Mouse (Mus musculus) stomach, embryonic 16.5 days (tissue): ENCODE measurements around the gene Vmn1r184. TPM values are rescaled to one million over a fixed set of nuclear protein-coding genes. Genes with fewer than 3 reads are reported as not detected.
"Not testable (repeated sequence)": the region's sequence is repeated elsewhere in the genome, so short reads cannot be mapped to it uniquely, and the experiment has no call there.

Experiments used
- ATAC-seq: fragments of 200-750 bp; cut with Nextera tagmentation; 2 replicates; pipeline ENCODE4 v1.8.0; 2017; ENCODE audit warnings: moderate number of reproducible peaks, moderate TSS enrichment; ENCODE audit not compliant: insufficient read depth, low FRiP score
- H3K27ac ChIP-seq: fragments of 300-500 bp; sonication (generic); 2 replicates; pipeline ENCODE4 v1.5.1; 2014; ENCODE audit warnings: low read length
- H3K27me3 ChIP-seq: fragments of 300-500 bp; sonication (generic); 2 replicates; pipeline ENCODE4 v1.6.1; 2014; ENCODE audit warnings: low read length, control low read depth, mixed read lengths; ENCODE audit not compliant: control insufficient read depth, insufficient read depth
- H3K36me3 ChIP-seq: fragments of 300-500 bp; sonication (generic); 2 replicates; pipeline ENCODE4 v1.6.1; 2014; ENCODE audit warnings: low read length; ENCODE audit not compliant: control insufficient read depth, insufficient read depth
- H3K4me1 ChIP-seq: fragments of 300-500 bp; sonication (generic); 2 replicates; pipeline ENCODE4 v1.6.1; 2014; ENCODE audit warnings: low read length, control low read depth, mixed read lengths; ENCODE audit not compliant: control insufficient read depth, insufficient read depth
- H3K4me2 ChIP-seq: fragments of 300-500 bp; sonication (generic); 2 replicates; pipeline ENCODE4 v1.6.1; 2014; ENCODE audit warnings: low read depth, low read length, mixed read lengths
- H3K4me3 ChIP-seq: fragments of 300-500 bp; sonication (generic); replicated peaks from 2 replicates; pipeline ENCODE4 v1.5.1; 2014; ENCODE audit warnings: mild to moderate bottlenecking, low read length
- H3K9ac ChIP-seq: fragments of 300-500 bp; sonication (generic); 2 replicates; pipeline ENCODE4 v1.6.1; 2014; ENCODE audit warnings: low read length
- H3K9me3 ChIP-seq: fragments of 300-500 bp; sonication (generic); replicated peaks from 2 replicates; pipeline ENCODE4 v1.6.1; 2016; ENCODE audit warnings: low read length, control low read depth; ENCODE audit not compliant: control insufficient read depth
- WGBS: fragments of 180-500 bp; shearing (Covaris S2); extraction: QIAGEN DNeasy Blood & Tissue Kit; methylation state at CpG from one replicate; pipeline ENCODE4 v1.1.7; 2014; 5-methylcytosine and 5-hydroxymethylcytosine counted together
- polyA plus RNA-seq: library from polyadenylated mRNA; unstranded; fragments of >200 nt; fragmentation: Nextera tagmentation; extraction: Ambion mirVana; gene quantifications from 2 replicates; pipeline ENCODE4 v1.2.1, GENCODE M21; 2015

Vmn1r184 gene
- polyA plus RNA-seq: not detected in 2 replicates

DNA sequence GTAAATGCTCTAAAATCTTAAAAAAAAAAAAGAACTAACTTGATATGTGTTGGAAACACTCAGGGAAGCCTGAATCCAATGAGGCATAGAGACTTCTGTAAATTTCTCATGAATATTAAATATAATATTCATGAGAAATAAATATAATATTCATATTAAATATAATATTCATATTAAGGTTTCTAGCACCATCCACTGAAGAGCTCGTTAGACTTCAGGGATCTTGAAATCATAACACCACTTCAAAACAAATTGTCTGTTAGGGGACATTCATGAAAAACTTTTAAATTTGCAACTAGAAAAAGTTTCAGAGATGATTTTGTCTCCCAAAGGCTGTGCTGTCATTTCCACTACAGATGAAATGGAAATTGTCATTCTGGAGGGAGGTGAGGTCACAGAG is at the start of gene Vmn1r184:
Gene Vmn1r184, plus strand, starts transcription at position 301 of the 400 bp plus-strand sequence.
- not testable (repeated sequence) for H3K4me3 ChIP-seq, H3K36me3 ChIP-seq, H3K4me2 ChIP-seq, H3K9me3 ChIP-seq, H3K4me1 ChIP-seq, H3K9ac ChIP-seq, H3K27ac ChIP-seq, ATAC-seq, H3K27me3 ChIP-seq
- WGBS: 69% methylated on average over 1 of the region's 1 CpGs

DNA sequence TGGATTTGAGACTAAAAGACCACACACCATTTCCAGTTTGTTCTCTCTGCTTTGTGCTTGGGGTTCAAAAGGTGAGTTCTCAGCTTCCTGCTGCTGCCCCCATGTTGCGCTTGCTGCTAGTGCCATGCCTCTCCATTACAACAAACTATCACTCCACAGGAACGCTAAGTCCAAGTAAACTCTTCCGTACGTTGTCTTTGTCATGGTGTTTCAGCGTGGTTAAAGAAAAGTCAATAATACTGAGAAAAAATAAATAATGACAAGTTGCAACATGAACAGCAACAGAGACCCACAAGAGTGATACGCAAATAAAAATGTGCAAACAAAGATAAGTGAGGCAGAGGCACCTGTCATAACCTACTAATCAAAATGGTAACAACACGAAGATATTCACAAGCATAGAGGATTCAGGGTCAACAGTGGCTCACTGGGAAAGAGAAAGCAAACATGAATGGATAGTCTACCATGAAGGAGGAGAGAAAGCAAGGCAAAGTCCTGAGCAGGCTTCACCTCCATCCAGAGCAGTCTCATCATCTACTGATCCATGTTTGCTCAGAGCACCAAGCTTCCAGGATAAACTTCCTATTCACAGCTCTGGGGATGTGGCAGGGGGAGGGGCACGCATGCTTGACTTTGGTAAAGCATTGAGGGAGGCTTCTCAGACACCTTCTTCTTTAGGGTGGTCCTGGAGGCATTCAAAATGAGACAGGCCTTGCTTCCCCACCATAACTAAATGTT is 43.5 kb downstream of the Vmn1r184 start:
- WGBS: 75% methylated on average over 8 of the region's 8 CpGs
- H3K4me1 ChIP-seq, H3K9me3 ChIP-seq, ATAC-seq, H3K27me3 ChIP-seq, H3K9ac ChIP-seq, H3K4me2 ChIP-seq, H3K4me3 ChIP-seq, H3K27ac ChIP-seq, H3K36me3 ChIP-seq: not testable (repeated sequence)

DNA sequence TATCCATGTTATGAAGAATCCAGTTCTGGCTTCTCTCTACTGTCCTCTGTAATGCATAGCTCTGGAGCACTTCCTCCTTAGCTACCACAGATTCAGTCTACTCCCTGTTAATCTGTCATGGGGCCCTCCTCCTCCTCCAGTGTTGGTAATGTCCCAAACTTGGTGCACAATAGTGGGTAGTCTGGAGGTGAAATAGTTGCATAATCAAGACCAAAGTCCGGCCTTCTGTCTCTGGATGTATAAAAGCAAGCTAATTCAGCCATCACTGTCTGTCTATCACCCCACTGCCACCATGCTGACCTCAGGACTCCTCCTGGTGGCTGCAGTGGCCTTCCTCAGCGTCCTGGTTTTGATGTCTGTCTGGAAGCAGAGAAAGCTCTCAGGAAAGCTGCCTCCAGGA is 46.8 kb downstream of the Vmn1r184 start, which contains the start of gene Cyp2a4:
Gene Cyp2a4, plus strand, starts transcription at position 244 of the 400 bp plus-strand sequence.
- not testable (repeated sequence) for ATAC-seq, H3K36me3 ChIP-seq, H3K9ac ChIP-seq, H3K4me3 ChIP-seq, H3K27ac ChIP-seq, H3K4me1 ChIP-seq, H3K27me3 ChIP-seq, H3K4me2 ChIP-seq, H3K9me3 ChIP-seq
- 70% methylated on average over 2 of the region's 2 CpGs for WGBS

DNA sequence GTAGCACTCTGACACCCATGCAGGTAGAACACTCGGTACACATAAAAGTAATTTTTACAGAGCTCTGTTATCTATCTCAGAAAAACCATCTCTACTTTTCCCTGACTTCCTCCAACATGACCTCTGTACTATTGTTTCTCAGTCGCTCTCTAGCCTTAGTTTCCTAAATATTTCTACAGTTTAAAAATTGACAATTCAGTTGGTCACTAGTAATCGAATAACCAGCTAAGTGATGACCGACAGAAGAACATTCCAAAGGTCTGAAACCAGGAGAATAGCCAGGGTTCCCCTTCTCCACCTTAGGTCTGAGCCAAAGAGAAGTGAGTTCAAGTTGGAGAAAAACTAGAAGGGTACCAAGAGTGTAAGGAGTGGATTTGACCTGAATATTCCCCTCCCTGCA is 51.7 kb downstream of the Vmn1r184 start:
- H3K27me3 ChIP-seq, H3K9me3 ChIP-seq, H3K4me1 ChIP-seq, H3K4me2 ChIP-seq, ATAC-seq, H3K9ac ChIP-seq, H3K36me3 ChIP-seq, H3K4me3 ChIP-seq, H3K27ac ChIP-seq: not testable (repeated sequence)
- WGBS: 86% methylated on average over 4 of the region's 4 CpGs

DNA sequence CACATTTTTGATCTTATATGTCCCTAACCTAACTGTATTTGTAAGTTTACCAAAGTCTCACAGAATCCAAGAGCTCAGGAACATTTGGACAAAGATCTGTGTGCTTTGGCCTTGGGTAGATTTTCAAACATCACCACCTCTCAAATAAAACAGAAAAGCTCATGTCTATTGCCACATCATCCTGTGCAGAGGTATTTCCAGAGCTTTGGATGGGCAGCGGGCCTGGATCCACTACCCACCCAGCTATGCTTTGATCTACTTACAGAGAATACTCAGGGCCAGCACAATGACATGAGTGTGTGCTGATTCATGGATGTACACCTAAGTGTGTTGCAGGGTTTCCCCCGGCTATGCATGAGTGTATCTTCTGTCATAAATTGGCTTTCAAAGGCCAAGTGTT is 55.1 kb downstream of the Vmn1r184 start:
- H3K27me3 ChIP-seq, H3K4me3 ChIP-seq, ATAC-seq, H3K9ac ChIP-seq, H3K4me1 ChIP-seq, H3K4me2 ChIP-seq, H3K9me3 ChIP-seq, H3K27ac ChIP-seq, H3K36me3 ChIP-seq: not testable (repeated sequence)
- WGBS: 74% methylated on average over 2 of the region's 2 CpGs

DNA sequence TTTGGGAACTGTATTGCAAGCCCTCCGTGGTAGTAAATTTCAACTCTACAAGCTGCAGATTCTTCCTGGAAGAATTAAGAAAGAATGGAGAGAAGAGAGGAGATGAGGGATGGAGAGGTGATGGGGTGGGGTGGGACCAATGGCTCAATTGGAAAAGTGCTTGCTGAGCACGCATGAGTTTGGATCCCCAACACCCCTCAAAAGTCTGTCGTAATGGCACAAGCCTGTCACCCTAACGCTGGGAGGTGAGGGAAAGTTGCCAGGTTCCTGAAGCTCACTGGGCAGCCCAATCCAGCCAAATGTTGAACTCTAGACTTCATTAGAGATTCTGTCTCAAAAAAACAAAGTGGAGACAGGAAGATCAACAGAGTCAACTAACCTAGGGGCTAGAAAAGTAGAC is 55.7 kb downstream of the Vmn1r184 start:
- not testable (repeated sequence) for H3K9me3 ChIP-seq, ATAC-seq, H3K36me3 ChIP-seq, H3K27me3 ChIP-seq, H3K4me3 ChIP-seq, H3K4me1 ChIP-seq, H3K9ac ChIP-seq, H3K4me2 ChIP-seq, H3K27ac ChIP-seq
- 79% methylated on average over 4 of the region's 4 CpGs for WGBS

Other genes starting within 250 kb of the Vmn1r184 start
- not detected in 2 replicates for gene Cyp2b13, start 198.8 kb upstream of the Vmn1r184 start, polyA plus RNA-seq
- not detected in 2 replicates for gene Cyp2b9, start 86.9 kb upstream of the Vmn1r184 start, polyA plus RNA-seq
- not detected in 2 replicates for gene Cyp2a4, start 46.8 kb downstream of the Vmn1r184 start, polyA plus RNA-seq
- not detected in 2 replicates for gene Nlrp9c, start 143.4 kb downstream of the Vmn1r184 start, polyA plus RNA-seq
- not detected in 2 replicates for gene Nlrp4a, start 174.8 kb downstream of the Vmn1r184 start, polyA plus RNA-seq